Mouse (Mus musculus): ENCODE results near the gene Ndufb3. TPM values are rescaled to one million over a fixed set of nuclear protein-coding genes. Genes with fewer than 3 reads are reported as not detected.
"Not testable (repeated sequence)": the region's sequence is repeated elsewhere in the genome, so short reads cannot be mapped to it uniquely, and the experiment has no call there.

The Ndufb3 gene
- polyA plus RNA-seq, 1 experiment from 2014 or later: 198 TPM

DNA sequence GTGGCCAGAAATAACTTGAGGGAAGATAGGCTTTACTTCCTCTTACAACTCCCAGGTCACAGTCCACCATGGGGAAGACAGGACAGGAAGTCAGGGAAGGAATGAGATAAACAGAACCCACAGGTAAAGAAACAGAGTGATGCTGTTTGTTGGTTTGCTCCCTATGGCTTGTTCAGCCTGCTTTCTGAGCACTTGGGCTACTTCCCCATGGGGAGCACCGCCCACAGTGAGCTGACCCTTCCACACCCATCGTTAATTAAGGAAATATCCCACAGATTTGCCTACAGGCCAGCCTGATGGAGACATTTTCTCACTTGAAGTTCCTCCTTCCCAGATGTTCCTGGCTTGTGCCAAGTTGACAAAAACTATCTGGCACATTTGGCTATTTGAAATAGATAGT is 42.7 kb downstream of the Ndufb3 start:
- H3K27me3 ChIP-seq (replicated peaks; ENCODE audit: control insufficient read depth, insufficient read depth, low read length); H3K4me3 ChIP-seq (ENCODE audit: low read length); H3K9ac ChIP-seq (ENCODE audit: low read depth, low read length); ATAC-seq; H3K9me3 ChIP-seq (ENCODE audit: control insufficient read depth, low read length); H3K4me2 ChIP-seq (ENCODE audit: low read depth, low read length); H3K4me1 ChIP-seq (ENCODE audit: control insufficient read depth, insufficient read depth, low read length); H3K27ac ChIP-seq (ENCODE audit: low read length); H3K36me3 ChIP-seq (ENCODE audit: control insufficient read depth, insufficient read depth, low read length): not testable (repeated sequence)
- 89% methylated on average over 1 of the region's 2 CpGs for WGBS

Other genes with a start within 250 kb of the Ndufb3 start
- 261 and 276 TPM in 2 replicates for gene Bzw1, start 193.5 kb upstream of the Ndufb3 start, polyA plus RNA-seq (2015; fragmentation: Nextera tagmentation; extraction: Ambion mirVana)
- gene Clk1, start 162.3 kb upstream of the Ndufb3 start, polyA plus RNA-seq (2015; fragmentation: Nextera tagmentation; extraction: Ambion mirVana): 131 and 137 TPM in 2 replicates
- gene Nif3l1, start 141.2 kb upstream of the Ndufb3 start, polyA plus RNA-seq (2015; fragmentation: Nextera tagmentation; extraction: Ambion mirVana): 35.6 and 37.7 TPM in 2 replicates
- gene Ppil3, start 140.9 kb upstream of the Ndufb3 start, polyA plus RNA-seq (2015; fragmentation: Nextera tagmentation; extraction: Ambion mirVana): 40.9 and 53.6 TPM in 2 replicates
- 14.6 and 20.3 TPM in 2 replicates for gene Orc2, start 81.3 kb upstream of the Ndufb3 start, polyA plus RNA-seq (2015; fragmentation: Nextera tagmentation; extraction: Ambion mirVana)
- 7.0 and 9.6 TPM in 2 replicates for gene Fam126b, start 61 bp upstream of the Ndufb3 start, polyA plus RNA-seq (2015; fragmentation: Nextera tagmentation; extraction: Ambion mirVana)
- gene Als2cr12, start 109.6 kb downstream of the Ndufb3 start, polyA plus RNA-seq (2015; fragmentation: Nextera tagmentation; extraction: Ambion mirVana): 1.8 and 2.4 TPM in 2 replicates
- 25.6 and 28.2 TPM in 2 replicates for gene Cflar, start 125.1 kb downstream of the Ndufb3 start, polyA plus RNA-seq (2015; fragmentation: Nextera tagmentation; extraction: Ambion mirVana)
- gene Casp8, start 209.0 kb downstream of the Ndufb3 start, polyA plus RNA-seq (2015; fragmentation: Nextera tagmentation; extraction: Ambion mirVana): 54.3 and 56.4 TPM in 2 replicates